Mouse (Mus musculus): ENCODE data around the gene Cep104.

Cep104 gene

DNA sequence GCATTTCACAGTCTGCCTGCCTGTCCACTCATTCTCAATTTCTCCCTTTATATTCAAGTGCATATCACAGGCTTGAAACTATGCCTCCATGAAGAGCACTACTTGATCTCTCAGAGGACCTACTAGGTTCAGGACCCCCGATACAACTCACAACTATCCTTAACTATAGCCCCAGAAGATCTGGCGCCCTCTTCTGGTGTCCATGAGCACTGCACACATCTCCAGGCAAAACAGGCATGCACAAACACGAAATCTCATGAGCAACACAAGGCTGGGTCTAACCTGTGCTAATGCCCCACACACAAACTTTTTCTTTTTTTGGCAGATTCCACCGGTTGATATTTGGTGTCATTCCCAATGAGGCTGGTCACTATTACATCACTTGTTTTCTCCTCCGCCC, 70.8 kb downstream of the Cep104 start:
- no peak for DNase-seq (ENCODE audit: low read depth, low spot score)

DNA sequence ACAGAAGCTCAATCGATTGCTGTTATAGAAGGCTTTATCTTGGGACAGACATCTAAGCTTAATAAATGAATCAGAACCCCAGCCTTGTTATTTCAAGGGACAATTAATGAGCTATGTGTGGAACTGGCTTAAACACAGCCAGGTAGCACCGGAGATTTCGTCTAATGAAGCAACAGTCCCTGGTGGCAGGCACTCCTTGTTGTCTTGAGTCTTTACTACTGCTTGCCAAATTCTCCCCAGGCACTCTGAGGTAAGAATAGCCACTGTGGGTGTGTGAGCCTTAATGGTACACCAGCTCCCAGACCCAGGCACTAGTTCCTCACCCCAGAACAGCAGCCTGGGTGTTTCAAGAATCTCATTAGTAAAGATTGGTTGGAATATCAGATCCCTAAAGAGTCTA, 76.4 kb downstream of the Cep104 start:
- DNase-seq (ENCODE audit: low read depth, low spot score) = no peak

DNA sequence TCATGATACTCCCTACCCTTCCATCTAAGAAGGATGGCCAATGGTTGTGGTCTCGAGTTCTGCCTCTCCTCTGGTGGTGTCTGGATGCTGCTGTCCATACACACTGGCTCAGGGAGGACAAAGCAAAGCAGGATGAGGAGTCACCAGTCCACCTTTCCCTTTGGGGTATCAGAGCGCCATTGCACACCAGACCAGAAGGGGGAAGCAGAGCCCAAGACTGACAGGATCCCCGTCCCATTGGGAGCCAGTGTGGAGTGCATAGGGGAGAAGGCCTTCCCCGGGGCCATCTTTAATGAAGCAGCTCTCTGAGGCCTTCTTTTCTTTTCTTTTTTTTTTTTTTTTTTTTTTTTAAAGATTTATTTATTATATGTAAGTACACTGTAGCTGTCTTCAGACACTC, 78.1 kb downstream of the Cep104 start:
- peak; percentile 23 for DNase-seq (ENCODE audit: low read depth, low spot score)

DNA sequence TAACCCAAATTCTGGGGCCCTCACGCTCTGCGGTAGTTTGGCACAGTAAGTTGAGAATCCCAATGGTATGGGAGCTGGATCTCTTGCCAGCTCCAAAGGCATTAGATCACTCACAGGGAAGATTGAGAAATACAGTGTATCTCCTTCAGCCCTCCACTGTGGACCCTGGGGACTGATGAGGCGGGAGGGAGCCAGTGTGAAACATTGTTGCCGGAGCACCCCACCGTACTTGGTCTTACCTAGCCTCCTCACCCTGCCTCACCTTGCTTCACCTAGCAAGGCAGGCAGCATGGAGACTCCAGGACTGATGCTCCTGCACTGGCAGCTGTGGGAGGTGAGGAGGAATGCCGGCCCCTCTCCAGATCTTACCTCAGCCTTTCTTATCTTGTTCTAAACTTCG, 80.5 kb downstream of the Cep104 start:
- DNase-seq (ENCODE audit: low read depth, low spot score) = no peak

DNA sequence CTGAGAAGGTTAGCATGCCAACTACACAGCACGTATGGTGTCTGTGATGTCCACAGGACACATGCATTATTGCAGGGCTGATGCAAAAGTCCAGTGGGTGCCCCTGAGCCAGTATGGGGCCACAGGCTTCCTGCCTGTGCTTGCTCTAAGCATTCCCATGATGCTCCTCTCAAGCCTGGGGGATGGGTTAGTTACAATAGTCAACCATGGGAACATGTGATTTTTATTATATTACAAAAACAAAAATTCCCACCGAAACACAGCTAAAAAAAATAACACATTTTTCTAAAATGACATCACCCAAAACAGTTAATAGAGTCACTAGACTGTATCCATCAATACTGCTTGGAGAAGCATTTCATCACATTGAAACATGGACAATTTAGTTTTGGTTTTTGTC, 81.1 kb downstream of the Cep104 start:
- DNase-seq (ENCODE audit: low read depth, low spot score) = no peak

DNA sequence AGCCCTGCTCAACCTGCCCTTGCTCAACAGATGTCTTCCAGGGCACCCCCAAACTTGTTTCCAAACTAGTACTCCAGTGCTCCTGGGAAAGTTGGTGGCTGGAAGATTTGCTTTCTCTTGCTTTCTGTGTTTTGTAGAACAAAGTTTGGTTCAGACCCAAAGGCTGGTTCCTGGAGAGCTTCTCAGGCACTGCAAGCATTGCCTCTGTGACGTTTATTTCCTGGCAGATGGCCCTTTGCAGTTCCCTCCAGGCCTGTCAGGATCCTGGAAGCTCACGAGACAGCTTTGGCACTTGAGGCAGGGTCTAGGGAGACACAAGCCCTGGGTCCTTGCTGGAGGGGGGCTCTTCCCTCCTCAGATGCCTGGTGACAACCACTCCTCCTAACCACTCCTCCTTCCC, 81.7 kb downstream of the Cep104 start:
- no peak for DNase-seq (ENCODE audit: low read depth, low spot score)

DNA sequence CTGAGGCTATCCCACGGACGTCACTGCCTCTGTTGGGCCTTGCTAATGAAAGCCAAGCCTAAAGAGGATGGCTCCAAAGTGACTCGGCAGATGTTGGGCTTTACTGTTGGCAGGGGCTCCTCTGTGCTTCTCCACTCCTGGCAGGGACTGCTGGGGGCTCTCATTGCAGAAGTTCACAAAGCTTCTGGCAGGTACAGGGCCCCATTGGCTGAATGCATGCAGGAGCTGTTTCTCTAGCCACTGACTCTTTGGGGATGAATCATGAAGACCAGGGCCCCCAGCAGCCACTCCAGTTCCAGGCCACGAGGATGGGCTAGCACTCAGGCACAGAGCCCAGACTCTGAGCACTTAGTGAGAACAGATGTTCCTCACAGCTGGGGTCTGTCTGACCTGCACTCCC, 82.7 kb downstream of the Cep104 start:
- no peak for DNase-seq (ENCODE audit: low read depth, low spot score)

Data from ES-CJ7 (cell line).